Mouse (Mus musculus): ENCODE data around the gene Ccdc15. TPM values are rescaled to one million over a fixed set of nuclear protein-coding genes. Genes with fewer than 3 reads are reported as not detected.
"Not testable (repeated sequence)": the region's sequence is repeated elsewhere in the genome, so short reads cannot be mapped to it uniquely, and the experiment has no call there.

Ccdc15 gene
- total RNA-seq, 4 experiments from 2014 or later = 2.8 to 5.3 (median 3.9) TPM

GRCm38 (mm10) chr9:37349050-37349449 lies 818 bp upstream of the Ccdc15 start:
- no peak for DNase-seq

GRCm38 (mm10) chr9:37347184-37347987 lies 846 bp downstream of the Ccdc15 start:
- DNase-seq = no peak

- no peak for DNase-seq
These were observed 2.8 kb downstream of the Ccdc15 start for GRCm38 (mm10) chr9:37345406-37345805.

GRCm38 (mm10) chr9:37329456-37329855 lies 18.8 kb downstream of the Ccdc15 start:
- no peak for DNase-seq

- no peak for DNase-seq
These were observed 46.5 kb downstream of the Ccdc15 start for GRCm38 (mm10) chr9:37301720-37302119.

- DNase-seq = not testable (repeated sequence)
These were observed 47.7 kb downstream of the Ccdc15 start for GRCm38 (mm10) chr9:37300501-37300900.

- DNase-seq = no peak
These were observed 52.6 kb downstream of the Ccdc15 start for GRCm38 (mm10) chr9:37295586-37295985.

- DNase-seq = no peak
These were observed 81.6 kb downstream of the Ccdc15 start for GRCm38 (mm10) chr9:37266622-37267021.

GRCm38 (mm10) chr9:37255889-37256225 lies 92.4 kb downstream of the Ccdc15 start:
- DNase-seq = no peak

- DNase-seq = peak; percentile 67
These were observed 92.9 kb downstream of the Ccdc15 start, which contains the start of gene Slc37a2 for GRCm38 (mm10) chr9:37255149-37255888. Gene Slc37a2, minus strand, starts transcription at chr9:37255738.

GRCm38 (mm10) chr9:37254531-37255110 lies 93.6 kb downstream of the Ccdc15 start:
- DNase-seq = no peak

- no peak for DNase-seq
These were observed 97.6 kb downstream of the Ccdc15 start for GRCm38 (mm10) chr9:37250631-37251030.

GRCm38 (mm10) chr9:37249976-37250375 lies 98.3 kb downstream of the Ccdc15 start:
- DNase-seq = no peak

GRCm38 (mm10) chr9:37248381-37248906 lies 99.8 kb downstream of the Ccdc15 start:
- DNase-seq = no peak

- DNase-seq = peak; percentile 24
These were observed 100.8 kb downstream of the Ccdc15 start for GRCm38 (mm10) chr9:37247429-37247828.

GRCm38 (mm10) chr9:37245810-37246209 lies 102.4 kb downstream of the Ccdc15 start:
- no peak for DNase-seq

GRCm38 (mm10) chr9:37245404-37245803 lies 102.8 kb downstream of the Ccdc15 start:
- DNase-seq = no peak

GRCm38 (mm10) chr9:37244600-37244999 lies 103.6 kb downstream of the Ccdc15 start:
- no peak for DNase-seq

- DNase-seq = no peak
These were observed 105.5 kb downstream of the Ccdc15 start for GRCm38 (mm10) chr9:37242764-37243163.

GRCm38 (mm10) chr9:37235951-37236737 lies 112.1 kb downstream of the Ccdc15 start:
- DNase-seq = peak; percentile 16

- no peak for DNase-seq
These were observed 115.7 kb downstream of the Ccdc15 start for GRCm38 (mm10) chr9:37232201-37233195.
